Mouse (Mus musculus) liver, embryonic 14.5 days (tissue): Measurements from ENCODE around the gene 4921507P07Rik. TPM values are rescaled to one million over a fixed set of nuclear protein-coding genes. Genes with fewer than 3 reads are reported as not detected.
A peak's percentile ranks its signal among the peaks of the same experiment; 100 is the strongest.
"Not testable (repeated sequence)": the region's sequence is repeated elsewhere in the genome, so short reads cannot be mapped to it uniquely, and the experiment has no call there.

ENCODE experiments used
- ATAC-seq: fragments of 200-750 bp; cut with Nextera tagmentation; 2 replicates; pipeline ENCODE4 v1.8.0; 2017; ENCODE audit warnings: moderate number of reproducible peaks, mild to moderate bottlenecking, moderate library complexity; ENCODE audit not compliant: insufficient read depth
- DNase-seq, 3 experiments: peaks; one replicate each; pipeline ENCODE4 v3.0.0-alpha.2; 2012 to 2013; ENCODE audit warnings: low read depth in 3 of 3, low spot score in 3 of 3
- H3K27ac ChIP-seq: fragments of 300-500 bp; sonication (generic); 2 replicates; pipeline ENCODE4 v1.5.1; 2014; ENCODE audit warnings: moderate library complexity, mild to moderate bottlenecking, control low read depth, inconsistent platforms
- H3K27me3 ChIP-seq: fragments of 300-500 bp; sonication (generic); 2 replicates; pipeline ENCODE4 v1.6.1; 2014; ENCODE audit warnings: mild to moderate bottlenecking, low read length, moderate library complexity; ENCODE audit not compliant: control insufficient read depth, insufficient read depth
- H3K36me3 ChIP-seq: fragments of 300-500 bp; sonication (generic); replicated peaks from 2 replicates; pipeline ENCODE4 v1.6.1; 2014; ENCODE audit warnings: low read depth; ENCODE audit not compliant: control insufficient read depth, insufficient read depth
- H3K4me1 ChIP-seq, 2 experiments: fragments of 200-500 bp in 1 of 2; fragments of 300-500 bp in 1 of 2; sonication (generic) in 1 of 2; replicated peaks; 2 replicates each; pipeline ENCODE4 v1.6.1; 2012 to 2014; ENCODE audit warnings: antibody characterized with exemption in 1 of 2, inconsistent platforms in 1 of 2, low read length in 1 of 2; ENCODE audit not compliant: control insufficient read depth in 2 of 2, insufficient read depth in 2 of 2
- H3K4me2 ChIP-seq: fragments of 300-500 bp; sonication (generic); 2 replicates; pipeline ENCODE4 v1.6.1; 2014; ENCODE audit warnings: low read depth, mild to moderate bottlenecking, control low read depth, moderate library complexity
- H3K4me3 ChIP-seq, 2 experiments: fragments of 200-500 bp in 1 of 2; fragments of 300-500 bp in 1 of 2; sonication (generic) in 1 of 2; 2 replicates each; pipeline ENCODE4 v1.5.1; 2012 to 2014; ENCODE audit warnings: low read depth in 2 of 2, low read length in 2 of 2, mild to moderate bottlenecking in 2 of 2, control low read depth in 1 of 2, inconsistent platforms in 1 of 2, moderate library complexity in 1 of 2; ENCODE audit not compliant: insufficient read depth in 1 of 2
- H3K9ac ChIP-seq: fragments of 300-500 bp; sonication (generic); replicated peaks from 2 replicates; pipeline ENCODE4 v1.6.1; 2014; ENCODE audit warnings: mild to moderate bottlenecking, control low read depth, moderate library complexity
- H3K9me3 ChIP-seq: fragments of 300-500 bp; sonication (generic); 2 replicates; pipeline ENCODE4 v1.6.1; 2016; ENCODE audit warnings: low read length, mixed read lengths; ENCODE audit not compliant: control insufficient read depth
- CTCF ChIP-seq: IDR thresholded peaks from 2 replicates; pipeline ENCODE4 v1.5.1; 2016; ENCODE audit warnings: antibody characterized with exemption, low read depth, control low read depth
- EP300 ChIP-seq: IDR thresholded peaks from 2 replicates; pipeline ENCODE4 v1.6.1; 2016; ENCODE audit warnings: antibody characterized with exemption, low read depth
- WGBS: fragments of 180-500 bp; shearing (Covaris S2); extraction: QIAGEN DNeasy Blood & Tissue Kit; methylation state at CpG from one replicate; pipeline ENCODE4 v1.1.7; 2014; ENCODE audit not compliant: insufficient replicate concordance; 5-methylcytosine and 5-hydroxymethylcytosine counted together
- polyA plus RNA-seq, 2 experiments: library from polyadenylated mRNA; depleted of rRNA in 1 of 2; stranded (reverse) in 1 of 2; unstranded in 1 of 2; fragments of >200 nt; fragmentation: Nextera tagmentation in 1 of 2; extraction: Ambion mirVana in 1 of 2; gene quantifications; 2 replicates each; pipeline versions ENCODE4 v1.2.1 to v1.2.3; 2012 to 2014

The 4921507P07Rik gene
- polyA plus RNA-seq, 2 experiments = 0.31 to 0.39 TPM

GRCm38 (mm10) chr6:50618273-50618672 lies 21.8 kb upstream of the 4921507P07Rik start:
- not testable (repeated sequence) for H3K4me3 ChIP-seq, DNase-seq
- WGBS = 42% methylated on average over 1 of the region's 1 CpGs

GRCm38 (mm10) chr6:50601620-50602019 lies 5.2 kb upstream of the 4921507P07Rik start:
- Histone ChIP-seq H3K9ac (no peak overlapping the region), H3K4me2 (no peak overlapping the region), H3K36me3 (no peaks in the 10 kb centered on the region), H3K4me1 (no peaks in the 10 kb centered on the region), H3K27me3 (no peaks in the 10 kb centered on the region), H3K4me3 (no peak overlapping the region), H3K27ac (no peak overlapping the region), H3K9me3 (no peaks in the 10 kb centered on the region)
- WGBS = 15% methylated on average over 4 of the region's 4 CpGs
- TF ChIP-seq EP300 = no peak
- peak; percentile 98 for TF ChIP-seq CTCF
- DNase-seq = peak; percentile 48 to 50 (median 50)
- no peak for ATAC-seq

More at GRCm38 (mm10) chr6:50618273-50618672, 21.8 kb upstream of the 4921507P07Rik start:
- H3K9me3 ChIP-seq, H3K27ac ChIP-seq, H3K4me2 ChIP-seq, H3K36me3 ChIP-seq, H3K4me1 ChIP-seq, ATAC-seq, H3K27me3 ChIP-seq, H3K9ac ChIP-seq: not testable (repeated sequence)
- TF ChIP-seq CTCF = peak; percentile 29; the same call in 1 of the 2 replicates

GRCm38 (mm10) chr6:50598560-50598959 lies 2.1 kb upstream of the 4921507P07Rik start:
- ATAC-seq = no peak
- Histone ChIP-seq H3K27ac (no peak overlapping the region), H3K9me3 (no peaks in the 10 kb centered on the region; the same call in 1 of the 2 replicates), H3K4me2 (no peak overlapping the region), H3K4me3 (no peak overlapping the region), H3K27me3 (no peaks in the 10 kb centered on the region), H3K4me1 (peaks cover 0 to 6% of the 10 kb centered on the region in 2 experiments; a peak in 3 of 4 replicates), H3K9ac (no peak overlapping the region), H3K36me3 (no peaks in the 10 kb centered on the region)
- TF ChIP-seq EP300 (no peak), CTCF (no peak)
- no peak for DNase-seq
- WGBS = 48% methylated on average over 5 of the region's 5 CpGs

- ATAC-seq = no peak
Measured at GRCm38 (mm10) chr6:50594372-50594771, 2.1 kb downstream of the 4921507P07Rik start.

GRCm38 (mm10) chr6:50593334-50593845 lies 3.0 kb downstream of the 4921507P07Rik start:
- ATAC-seq (no peak), DNase-seq (no peak)
- H3K9ac ChIP-seq = no peak overlapping the region
- H3K4me2 ChIP-seq = no peak overlapping the region
- H3K27me3 ChIP-seq = no peaks in the 10 kb centered on the region
- no peak for TF ChIP-seq EP300
- TF ChIP-seq CTCF = no peak
- WGBS = 58% methylated on average over 10 of the region's 10 CpGs
- H3K9me3 ChIP-seq = no peaks in the 10 kb centered on the region; the same call in 1 of the 2 replicates
- no peak overlapping the region for H3K27ac ChIP-seq
- no peaks in the 10 kb centered on the region for H3K36me3 ChIP-seq
- no peak overlapping the region for H3K4me3 ChIP-seq
- peaks cover 0 to 10% of the 10 kb centered on the region in 2 experiments; a peak in 3 of 4 replicates for H3K4me1 ChIP-seq

More at GRCm38 (mm10) chr6:50594372-50594771, 2.1 kb downstream of the 4921507P07Rik start:
- WGBS = 66% methylated on average over 2 of the region's 2 CpGs
- Histone ChIP-seq H3K36me3 (no peaks in the 10 kb centered on the region), H3K27ac (no peak overlapping the region), H3K4me1 (peaks cover 0 to 10% of the 10 kb centered on the region in 2 experiments; a peak in 3 of 4 replicates), H3K9me3 (no peaks in the 10 kb centered on the region; the same call in 1 of the 2 replicates), H3K9ac (no peak overlapping the region), H3K4me2 (no peak overlapping the region), H3K4me3 (no peak overlapping the region), H3K27me3 (no peaks in the 10 kb centered on the region)
- no peak for DNase-seq
- TF ChIP-seq CTCF (peak; percentile 23; the same call in 1 of the 2 replicates), EP300 (no peak)
